Mouse (Mus musculus): Measurements from ENCODE around the gene Hnrnph2. TPM values are rescaled to one million over a fixed set of nuclear protein-coding genes. Genes with fewer than 3 reads are reported as not detected.

Hnrnph2 gene
- polyA plus RNA-seq (2016; fragmentation: Nextera tagmentation; extraction: Ambion mirVana) = 142 and 149 TPM in 2 replicates

DNA sequence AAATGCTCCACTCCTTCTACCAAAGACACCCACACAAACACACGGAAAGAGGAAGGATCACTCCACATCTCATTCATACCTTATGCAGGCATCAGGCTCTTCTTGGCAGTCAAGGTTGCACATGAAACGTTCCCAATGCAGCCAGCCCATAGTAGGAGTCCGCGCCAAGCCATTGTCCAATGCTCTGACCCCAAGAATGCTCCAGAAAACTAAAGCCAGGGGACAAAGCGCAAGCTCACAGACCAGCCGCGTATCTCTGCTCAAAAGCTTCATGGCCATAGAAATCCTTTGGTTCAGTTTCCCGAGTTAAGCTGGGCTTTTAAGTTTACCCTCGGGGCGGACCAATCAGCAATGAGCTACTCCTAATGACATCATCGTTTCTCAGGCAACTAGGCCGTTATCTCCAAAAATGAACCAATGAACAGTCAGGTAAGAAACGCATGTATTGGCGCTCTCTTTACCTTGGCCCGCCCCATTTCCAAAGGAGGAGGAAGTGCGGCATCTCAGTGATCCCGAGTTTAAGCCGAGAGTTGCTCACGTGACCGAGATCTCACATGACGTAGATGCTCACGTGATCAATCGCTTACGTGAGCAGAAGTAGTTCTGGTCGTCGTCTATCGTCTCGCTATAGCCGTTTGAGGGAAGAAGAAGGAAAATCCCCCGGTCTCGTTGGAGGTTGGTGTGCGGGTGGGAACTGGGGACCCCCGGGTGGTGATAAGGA lies at the start of gene Hnrnph2, which contains the start of gene Gla:
Gene Hnrnph2, plus strand, starts transcription at position 521 of the 721 bp plus-strand sequence.
Gene Gla, minus strand, starts transcription at position 467 of the 721 bp plus-strand sequence.
- peak within 1 kb of the TSS; percentile 91 for H3K27ac ChIP-seq
- DNase-seq (ENCODE audit: low spot score) = peak; percentile 97
- no peaks in the 10 kb centered on the region for H3K27me3 ChIP-seq (ENCODE audit: insufficient read depth, poor library complexity, severe bottlenecking)
- peaks cover 2% of the 10 kb centered on the region; the same call in 1 of the 2 replicates for H3K4me1 ChIP-seq
- H3K9me3 ChIP-seq = no peaks in the 10 kb centered on the region
- peaks cover 9% of the 10 kb centered on the region for H3K36me3 ChIP-seq
- peak within 1 kb of the TSS; percentile 64 for H3K4me3 ChIP-seq
- 13% methylated on average over 33 of the region's 33 CpGs for WGBS

DNA sequence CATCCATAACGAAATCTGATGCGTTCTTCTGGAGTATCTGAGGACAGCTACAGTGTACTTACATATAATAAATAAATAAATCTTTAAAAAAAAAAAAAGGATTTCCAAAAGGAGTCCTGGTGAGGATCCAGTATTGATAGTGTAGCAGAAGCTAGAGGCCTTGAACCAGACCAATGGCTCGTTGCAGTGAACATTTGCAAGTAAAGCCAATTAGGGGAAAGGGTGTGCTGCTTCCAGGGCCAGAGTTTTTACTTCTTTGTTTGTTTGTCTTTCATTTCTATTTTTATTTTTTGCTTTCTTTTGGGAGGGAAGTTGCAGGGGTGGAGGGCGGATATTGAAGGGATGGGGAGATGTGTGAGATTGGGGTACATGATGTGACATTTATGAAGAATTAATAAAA lies 47.7 kb upstream of the Hnrnph2 start:
- Histone ChIP-seq H3K4me3 (no peak overlapping the region), H3K27me3 (ENCODE audit: insufficient read depth, poor library complexity, severe bottlenecking) (no peaks in the 10 kb centered on the region), H3K27ac (no peak overlapping the region), H3K4me1 (no peaks in the 10 kb centered on the region), H3K9me3 (no peaks in the 10 kb centered on the region), H3K36me3 (no peaks in the 10 kb centered on the region)
- 84% methylated on average over 4 of the region's 4 CpGs for WGBS
- DNase-seq (ENCODE audit: low spot score) = no peak

DNA sequence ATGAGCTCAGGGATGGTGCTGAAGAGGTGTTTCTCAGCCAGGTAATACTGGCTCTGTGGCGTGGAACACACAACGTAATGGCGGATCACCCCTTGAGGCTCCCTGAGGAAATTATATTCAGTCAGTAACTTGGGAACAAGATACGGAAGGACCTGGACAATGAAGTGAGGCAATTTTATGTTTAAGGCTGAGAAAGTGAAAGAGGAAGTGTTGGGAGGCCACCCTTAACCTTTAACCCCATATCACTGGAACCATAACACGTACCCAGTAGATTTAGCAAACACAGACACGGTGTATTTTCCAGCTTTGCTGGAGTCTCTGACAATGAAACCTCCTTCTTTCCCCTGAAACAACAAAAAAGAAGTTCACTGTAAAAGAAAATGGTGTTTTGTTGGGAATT lies 46.6 kb upstream of the Hnrnph2 start:
- no peaks in the 10 kb centered on the region for H3K9me3 ChIP-seq
- H3K4me3 ChIP-seq = no peak overlapping the region
- no peaks in the 10 kb centered on the region for H3K4me1 ChIP-seq
- H3K36me3 ChIP-seq = no peaks in the 10 kb centered on the region
- H3K27ac ChIP-seq = no peak overlapping the region
- no peaks in the 10 kb centered on the region for H3K27me3 ChIP-seq (ENCODE audit: insufficient read depth, poor library complexity, severe bottlenecking)
- DNase-seq (ENCODE audit: low spot score) = no peak
- 70% methylated on average over 6 of the region's 6 CpGs for WGBS

- H3K9me3 ChIP-seq = no peaks in the 10 kb centered on the region
These were observed 36.7 kb upstream of the Hnrnph2 start for GRCm38 (mm10) chrX:134564326-134564725.

GRCm38 (mm10) chrX:134566536-134567222 lies 34.3 kb upstream of the Hnrnph2 start:
- Histone ChIP-seq H3K4me1 (no peaks in the 10 kb centered on the region), H3K27ac (no peak overlapping the region), H3K27me3 (ENCODE audit: insufficient read depth, poor library complexity, severe bottlenecking) (no peaks in the 10 kb centered on the region), H3K9me3 (no peaks in the 10 kb centered on the region), H3K4me3 (no peak overlapping the region), H3K36me3 (no peaks in the 10 kb centered on the region)
- 76% methylated on average over 8 of the region's 8 CpGs for WGBS
- DNase-seq (ENCODE audit: low spot score) = no peak

More at GRCm38 (mm10) chrX:134564326-134564725, 36.7 kb upstream of the Hnrnph2 start:
- WGBS = 74% methylated on average over 4 of the region's 4 CpGs
- Histone ChIP-seq H3K27ac (no peak overlapping the region), H3K36me3 (no peaks in the 10 kb centered on the region), H3K4me3 (no peak overlapping the region), H3K4me1 (no peaks in the 10 kb centered on the region), H3K27me3 (ENCODE audit: insufficient read depth, poor library complexity, severe bottlenecking) (no peaks in the 10 kb centered on the region)
- no peak for DNase-seq (ENCODE audit: low spot score)

- no peak overlapping the region for H3K4me3 ChIP-seq
- no peaks in the 10 kb centered on the region for H3K9me3 ChIP-seq
- H3K27ac ChIP-seq = no peak overlapping the region
- 87% methylated on average over 4 of the region's 4 CpGs for WGBS
- H3K27me3 ChIP-seq (ENCODE audit: insufficient read depth, poor library complexity, severe bottlenecking) = no peaks in the 10 kb centered on the region
- DNase-seq (ENCODE audit: low spot score) = no peak
- H3K4me1 ChIP-seq = no peaks in the 10 kb centered on the region
- no peaks in the 10 kb centered on the region for H3K36me3 ChIP-seq
These were observed 23.1 kb upstream of the Hnrnph2 start for GRCm38 (mm10) chrX:134577896-134578295.

DNA sequence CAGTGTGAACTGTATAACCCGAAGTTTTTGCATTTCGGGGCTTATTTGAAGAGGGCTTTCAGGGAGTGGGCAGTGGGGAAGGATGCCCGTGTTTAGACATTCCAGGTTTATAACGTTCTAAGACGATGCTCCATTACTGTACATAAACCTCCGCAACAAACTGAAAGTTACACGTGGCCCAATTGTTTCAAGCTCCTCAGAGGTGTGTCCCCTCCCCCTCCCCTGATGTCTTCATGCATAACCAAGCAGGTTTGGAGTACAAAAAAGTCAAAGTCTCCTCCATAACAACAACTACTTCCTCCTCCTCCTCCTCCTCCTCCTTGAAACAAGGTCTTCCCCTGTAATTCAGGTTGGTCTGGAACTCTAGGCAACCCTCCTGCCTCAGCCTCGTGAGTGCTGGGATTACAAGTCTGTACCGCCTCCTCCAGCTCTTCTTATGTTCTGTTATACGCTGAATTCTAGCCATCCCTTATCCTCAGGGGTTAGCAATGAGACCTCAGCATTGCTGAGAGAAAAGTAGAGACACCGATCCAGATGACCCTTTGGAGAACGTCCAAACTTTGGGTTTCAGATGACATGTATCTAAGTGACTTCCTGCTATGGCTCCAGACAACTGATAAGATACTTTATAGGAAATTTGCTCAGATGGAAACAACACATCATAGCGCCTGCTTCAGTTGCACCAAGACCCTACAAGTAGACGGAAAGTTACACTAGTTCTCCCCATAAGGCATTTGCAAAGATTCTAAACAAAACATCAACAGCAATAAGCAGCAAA lies 20.3 kb upstream of the Hnrnph2 start:
- Histone ChIP-seq H3K27ac (no peak overlapping the region), H3K4me1 (no peaks in the 10 kb centered on the region), H3K4me3 (no peak overlapping the region), H3K9me3 (no peaks in the 10 kb centered on the region), H3K36me3 (no peaks in the 10 kb centered on the region), H3K27me3 (ENCODE audit: insufficient read depth, poor library complexity, severe bottlenecking) (no peaks in the 10 kb centered on the region)
- 79% methylated on average over 14 of the region's 14 CpGs for WGBS
- no peak for DNase-seq (ENCODE audit: low spot score)

GRCm38 (mm10) chrX:134582270-134582669 lies 18.7 kb upstream of the Hnrnph2 start:
- DNase-seq (ENCODE audit: low spot score) = no peak
- no peaks in the 10 kb centered on the region for H3K36me3 ChIP-seq
- H3K27ac ChIP-seq = no peak overlapping the region
- no peak overlapping the region for H3K4me3 ChIP-seq
- H3K4me1 ChIP-seq = no peaks in the 10 kb centered on the region
- H3K27me3 ChIP-seq (ENCODE audit: insufficient read depth, poor library complexity, severe bottlenecking) = no peaks in the 10 kb centered on the region
- 67% methylated on average over 11 of the region's 11 CpGs for WGBS
- no peaks in the 10 kb centered on the region for H3K9me3 ChIP-seq

GRCm38 (mm10) chrX:134582888-134583669 lies 17.9 kb upstream of the Hnrnph2 start, which contains the start of gene Btk:
Gene Btk, minus strand, starts transcription at chrX:134583570.
- DNase-seq (ENCODE audit: low spot score) = no peak
- Histone ChIP-seq H3K27ac (no peak within 1 kb of the TSS), H3K9me3 (no peaks in the 10 kb centered on the region), H3K4me3 (no peak within 1 kb of the TSS), H3K4me1 (no peaks in the 10 kb centered on the region), H3K27me3 (ENCODE audit: insufficient read depth, poor library complexity, severe bottlenecking) (no peaks in the 10 kb centered on the region), H3K36me3 (no peaks in the 10 kb centered on the region; the same call in 1 of the 2 replicates)
- 77% methylated on average over 11 of the region's 11 CpGs for whole genome bisulfite sequencing

DNA sequence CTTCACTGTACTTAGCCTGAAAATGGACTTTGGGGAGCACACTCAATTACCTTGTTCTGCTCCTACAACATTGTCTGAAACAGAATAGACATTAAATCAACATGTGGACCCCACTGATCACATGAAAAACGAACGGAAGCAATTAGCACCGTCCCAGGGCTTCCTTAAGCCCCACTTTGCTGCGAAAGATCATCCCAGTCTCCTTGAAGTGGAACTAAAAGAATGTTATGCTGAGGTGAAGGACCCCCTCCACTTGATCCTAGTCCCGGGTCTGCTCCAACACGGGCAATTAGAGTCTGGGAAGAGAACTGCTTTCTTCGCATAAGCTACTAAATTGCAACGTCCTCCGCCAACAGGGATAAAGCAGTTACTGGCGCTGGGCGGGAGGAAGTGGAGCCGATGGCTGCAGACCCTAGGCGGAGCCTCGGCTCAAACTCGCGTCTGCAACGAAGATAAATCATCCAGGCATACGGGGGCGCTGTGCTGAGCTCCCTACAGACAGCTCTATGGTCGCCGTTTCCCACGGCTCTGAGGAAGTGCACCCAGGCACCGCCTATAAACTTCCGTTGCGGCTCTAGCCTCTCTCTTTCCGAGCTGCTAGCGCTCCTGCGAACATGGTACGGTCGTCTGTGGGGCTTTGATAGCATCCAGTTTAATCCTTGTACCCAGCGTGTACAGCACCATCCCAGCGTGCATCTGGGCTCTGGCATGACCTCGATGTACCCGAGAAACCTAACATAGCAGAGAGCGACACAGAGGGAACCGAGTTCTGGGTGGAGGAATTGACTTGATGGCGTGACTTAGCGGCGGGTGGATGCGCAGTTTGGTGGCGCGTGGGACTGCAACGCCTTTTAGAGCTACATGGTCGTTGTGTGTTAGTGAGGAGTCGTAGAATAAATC lies 15.6 kb upstream of the Hnrnph2 start, which contains the start of gene Rpl36a:
Gene Rpl36a, plus strand, starts transcription at position 552 of the 900 bp plus-strand sequence.
- Histone ChIP-seq H3K9me3 (no peaks in the 10 kb centered on the region), H3K36me3 (peaks cover 7% of the 10 kb centered on the region), H3K4me3 (peak within 1 kb of the TSS; percentile 66), H3K27me3 (ENCODE audit: insufficient read depth, poor library complexity, severe bottlenecking) (no peaks in the 10 kb centered on the region), H3K27ac (peak within 1 kb of the TSS; percentile 87), H3K4me1 (no peaks in the 10 kb centered on the region)
- peak; percentile 95 for DNase-seq (ENCODE audit: low spot score)
- WGBS = 15% methylated on average over 45 of the region's 45 CpGs

DNA sequence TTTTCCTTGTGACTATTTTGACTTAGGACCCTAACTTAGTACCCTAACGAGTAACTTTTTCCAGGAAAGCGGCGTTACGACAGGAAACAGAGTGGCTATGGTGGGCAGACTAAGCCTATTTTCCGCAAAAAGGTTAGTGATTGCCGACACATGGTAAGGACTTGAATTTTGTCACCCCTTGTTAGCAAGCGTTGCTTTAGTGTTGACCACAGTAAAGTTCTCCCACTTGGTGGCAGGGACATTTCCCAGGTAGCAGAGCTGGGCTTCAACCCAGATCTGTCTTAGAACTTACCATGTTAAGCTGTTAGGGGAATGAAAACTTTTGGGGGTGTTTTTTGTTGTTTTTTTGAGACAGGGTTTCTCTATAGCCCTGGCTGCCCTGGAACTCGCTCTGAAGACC lies 14.5 kb upstream of the Hnrnph2 start:
- peaks cover 7% of the 10 kb centered on the region for H3K36me3 ChIP-seq
- no peaks in the 10 kb centered on the region for H3K27me3 ChIP-seq (ENCODE audit: insufficient read depth, poor library complexity, severe bottlenecking)
- H3K27ac ChIP-seq = peak overlapping the region; percentile 87
- no peak for DNase-seq (ENCODE audit: low spot score)
- H3K4me1 ChIP-seq = no peaks in the 10 kb centered on the region
- H3K9me3 ChIP-seq = no peaks in the 10 kb centered on the region
- 39% methylated on average over 8 of the region's 8 CpGs for WGBS
- peak overlapping the region; percentile 66 for H3K4me3 ChIP-seq
